Mouse (Mus musculus) heart, embryonic 15.5 days (tissue): ENCODE data around the gene Dmrt1. TPM values are rescaled to one million over a fixed set of nuclear protein-coding genes. Genes with fewer than 3 reads are reported as not detected.

Experiments
- ATAC-seq: fragments of 200-750 bp; cut with Nextera tagmentation; replicated peaks from 2 replicates; pipeline ENCODE4 v1.8.0; 2017; ENCODE audit warnings: low read depth, moderate TSS enrichment; ENCODE audit not compliant: insufficient number of reproducible peaks, insufficient read depth, low FRiP score
- H3K27ac ChIP-seq: fragments of 300-500 bp; sonication (generic); 2 replicates; pipeline ENCODE4 v1.5.1; 2015; ENCODE audit warnings: mild to moderate bottlenecking, inconsistent platforms
- H3K27me3 ChIP-seq: fragments of 300-500 bp; sonication (generic); 2 replicates; pipeline ENCODE4 v1.6.1; 2015; ENCODE audit warnings: inconsistent platforms
- H3K36me3 ChIP-seq: fragments of 300-500 bp; sonication (generic); 2 replicates; pipeline ENCODE4 v1.6.1; 2015; ENCODE audit warnings: mild to moderate bottlenecking, inconsistent platforms
- H3K4me1 ChIP-seq: fragments of 300-500 bp; sonication (generic); replicated peaks from 2 replicates; pipeline ENCODE4 v1.6.1; 2015; ENCODE audit warnings: inconsistent platforms
- H3K4me2 ChIP-seq: fragments of 300-500 bp; sonication (generic); 2 replicates; pipeline ENCODE4 v1.6.1; 2015; ENCODE audit warnings: inconsistent platforms, mild to moderate bottlenecking, moderate library complexity
- H3K4me3 ChIP-seq: fragments of 300-500 bp; sonication (generic); 2 replicates; pipeline ENCODE4 v1.5.1; 2015; ENCODE audit warnings: mild to moderate bottlenecking, inconsistent platforms
- H3K9ac ChIP-seq: fragments of 300-500 bp; sonication (generic); 2 replicates; pipeline ENCODE4 v1.6.1; 2015; ENCODE audit warnings: mild to moderate bottlenecking, inconsistent platforms
- H3K9me3 ChIP-seq: fragments of 300-500 bp; sonication (generic); replicated peaks from 2 replicates; pipeline ENCODE4 v1.6.1; 2016; ENCODE audit warnings: inconsistent platforms
- WGBS: fragments of 180-500 bp; shearing (Covaris S2); methylation state at CpG from one replicate; pipeline ENCODE4 v1.1.7; 2015; ENCODE audit warnings: mixed read lengths; 5-methylcytosine and 5-hydroxymethylcytosine counted together
- polyA plus RNA-seq: library from polyadenylated mRNA; unstranded; fragments of >200 nt; fragmentation: Nextera tagmentation; extraction: Ambion mirVana; gene quantifications from 2 replicates; pipeline ENCODE4 v1.2.1, GENCODE M21; 2015

The Dmrt1 gene
- polyA plus RNA-seq, 1 experiment from 2014 or later, result not detected

GRCm38 (mm10) chr19:25635622-25636244 lies 130.3 kb downstream of the Dmrt1 start:
- Histone ChIP-seq H3K27me3 (peaks cover 18% of the 10 kb centered on the region; the same call in 1 of the 2 replicates), H3K27ac (no peak overlapping the region), H3K4me3 (peak overlapping the region; percentile 38), H3K4me1 (0 out of 2 replicates have a peak, but pooled peaks cover 4% of the 10 kb centered on the region), H3K9me3 (no peaks in the 10 kb centered on the region), H3K36me3 (no peaks in the 10 kb centered on the region), H3K9ac (no peak overlapping the region), H3K4me2 (peak overlapping the region; percentile 61)
- WGBS, result 14% methylated on average over 22 of the region's 22 CpGs
- peak; percentile 62; the same call in 1 of the 2 replicates for ATAC-seq

- WGBS, result 70% methylated on average over 11 of the region's 11 CpGs
- H3K4me3 ChIP-seq, result no peak overlapping the region
- no peak overlapping the region for H3K4me2 ChIP-seq
- 0 out of 2 replicates have a peak, but pooled peaks cover 4% of the 10 kb centered on the region for H3K4me1 ChIP-seq
- no peak overlapping the region for H3K9ac ChIP-seq
- H3K27ac ChIP-seq, result no peak overlapping the region
- peaks cover 18% of the 10 kb centered on the region; the same call in 1 of the 2 replicates for H3K27me3 ChIP-seq
- H3K36me3 ChIP-seq, result no peaks in the 10 kb centered on the region
- ATAC-seq, result no peak
- H3K9me3 ChIP-seq, result no peaks in the 10 kb centered on the region
Observed at GRCm38 (mm10) chr19:25638766-25639361, 133.4 kb downstream of the Dmrt1 start.

GRCm38 (mm10) chr19:25641786-25642185 lies 136.4 kb downstream of the Dmrt1 start:
- H3K27ac ChIP-seq, result no peak overlapping the region
- H3K9ac ChIP-seq, result no peak overlapping the region
- 70% methylated on average over 6 of the region's 6 CpGs for WGBS
- no peak overlapping the region for H3K4me3 ChIP-seq
- H3K4me1 ChIP-seq, result no peaks in the 10 kb centered on the region
- H3K4me2 ChIP-seq, result no peak overlapping the region
- no peak for ATAC-seq
- H3K9me3 ChIP-seq, result no peaks in the 10 kb centered on the region
- no peaks in the 10 kb centered on the region for H3K36me3 ChIP-seq
- peaks cover 14% of the 10 kb centered on the region; the same call in 1 of the 2 replicates for H3K27me3 ChIP-seq

GRCm38 (mm10) chr19:25647136-25647535 lies 141.7 kb downstream of the Dmrt1 start:
- Histone ChIP-seq H3K36me3 (no peaks in the 10 kb centered on the region), H3K9ac (no peak overlapping the region), H3K27me3 (no peaks in the 10 kb centered on the region), H3K9me3 (no peaks in the 10 kb centered on the region), H3K4me2 (no peak overlapping the region), H3K4me3 (no peak overlapping the region), H3K4me1 (no peaks in the 10 kb centered on the region), H3K27ac (no peak overlapping the region)
- WGBS, result 62% methylated on average over 3 of the region's 3 CpGs
- no peak for ATAC-seq

- Histone ChIP-seq H3K9me3 (no peaks in the 10 kb centered on the region), H3K27ac (no peak overlapping the region), H3K4me1 (no peaks in the 10 kb centered on the region), H3K4me2 (no peak overlapping the region), H3K27me3 (0 out of 2 replicates have a peak, but pooled peaks cover 4% of the 10 kb centered on the region), H3K9ac (no peak overlapping the region), H3K36me3 (no peaks in the 10 kb centered on the region), H3K4me3 (no peak overlapping the region)
- WGBS, result 65% methylated on average over 4 of the region's 4 CpGs
- no peak for ATAC-seq
Observed at GRCm38 (mm10) chr19:25648701-25649100, 143.3 kb downstream of the Dmrt1 start.

- H3K36me3 ChIP-seq, result no peaks in the 10 kb centered on the region
- H3K4me1 ChIP-seq, result no peaks in the 10 kb centered on the region
- no peak for ATAC-seq
- no peak overlapping the region for H3K9ac ChIP-seq
- 0 out of 2 replicates have a peak, but pooled peaks cover 9% of the 10 kb centered on the region for H3K27me3 ChIP-seq
- no peaks in the 10 kb centered on the region for H3K9me3 ChIP-seq
- no peak overlapping the region for H3K27ac ChIP-seq
- no peak overlapping the region for H3K4me3 ChIP-seq
- H3K4me2 ChIP-seq, result no peak overlapping the region
- 72% methylated on average over 10 of the region's 10 CpGs for WGBS
Observed at GRCm38 (mm10) chr19:25650474-25650873, 145.1 kb downstream of the Dmrt1 start.

- H3K27ac ChIP-seq, result no peak overlapping the region
- H3K9me3 ChIP-seq, result no peaks in the 10 kb centered on the region
- H3K36me3 ChIP-seq, result no peaks in the 10 kb centered on the region
- H3K27me3 ChIP-seq, result 0 out of 2 replicates have a peak, but pooled peaks cover 9% of the 10 kb centered on the region
- no peak for ATAC-seq
- H3K4me3 ChIP-seq, result no peak overlapping the region
- no peak overlapping the region for H3K9ac ChIP-seq
- no peaks in the 10 kb centered on the region for H3K4me1 ChIP-seq
- no peak overlapping the region for H3K4me2 ChIP-seq
- 65% methylated on average over 5 of the region's 5 CpGs for WGBS
Observed at GRCm38 (mm10) chr19:25652560-25652959, 147.1 kb downstream of the Dmrt1 start.

Other genes with a start within 250 kb of the Dmrt1 start
- 0.15 and 0.41 TPM in 2 replicates for gene Dmrt3, start 104.7 kb downstream of the Dmrt1 start, polyA plus RNA-seq
- 0.79 and 4.9 TPM in 2 replicates for gene Dmrt2, start 166.8 kb downstream of the Dmrt1 start, polyA plus RNA-seq